Mouse (Mus musculus) forebrain, embryonic 10.5 days (tissue): ENCODE measurements at regions not wholly inside any gene's neighbourhood (a gene's known extent, or its start where the extent isn't known, plus 50 kb on each side); places are given as distances from the start of the nearest gene placed in this dataset.

Source experiments
- DNase-seq: peaks from one replicate; pipeline ENCODE4 v3.0.0-alpha.2; 2017; ENCODE audit warnings: low spot score; ENCODE audit errors: extremely low spot score
- H3K27ac ChIP-seq: fragments of 300-500 bp; sonication (generic); 2 replicates; pipeline ENCODE4 v1.5.1; 2016; ENCODE audit warnings: mild to moderate bottlenecking
- H3K27me3 ChIP-seq: fragments of 300-500 bp; sonication (generic); 2 replicates; pipeline ENCODE4 v1.6.1; 2016; ENCODE audit warnings: mild to moderate bottlenecking; ENCODE audit not compliant: poor library complexity, severe bottlenecking
- H3K36me3 ChIP-seq: fragments of 300-500 bp; sonication (generic); replicated peaks from 2 replicates; pipeline ENCODE4 v1.6.1; 2016; ENCODE audit warnings: mild to moderate bottlenecking, moderate library complexity
- H3K4me1 ChIP-seq: fragments of 300-500 bp; sonication (generic); 2 replicates; pipeline ENCODE4 v1.6.1; 2016
- H3K4me3 ChIP-seq: fragments of 300-500 bp; sonication (generic); 2 replicates; pipeline ENCODE4 v1.5.1; 2016; ENCODE audit warnings: mild to moderate bottlenecking, moderate library complexity
- H3K9me3 ChIP-seq: fragments of 300-500 bp; sonication (generic); 2 replicates; pipeline ENCODE4 v1.6.1; 2016; ENCODE audit warnings: mild to moderate bottlenecking, moderate library complexity
- WGBS: fragments of 180-500 bp; shearing (Covaris S2); methylation state at CpG from one replicate; pipeline ENCODE4 v1.1.7; 2016; 5-methylcytosine and 5-hydroxymethylcytosine counted together

DNA sequence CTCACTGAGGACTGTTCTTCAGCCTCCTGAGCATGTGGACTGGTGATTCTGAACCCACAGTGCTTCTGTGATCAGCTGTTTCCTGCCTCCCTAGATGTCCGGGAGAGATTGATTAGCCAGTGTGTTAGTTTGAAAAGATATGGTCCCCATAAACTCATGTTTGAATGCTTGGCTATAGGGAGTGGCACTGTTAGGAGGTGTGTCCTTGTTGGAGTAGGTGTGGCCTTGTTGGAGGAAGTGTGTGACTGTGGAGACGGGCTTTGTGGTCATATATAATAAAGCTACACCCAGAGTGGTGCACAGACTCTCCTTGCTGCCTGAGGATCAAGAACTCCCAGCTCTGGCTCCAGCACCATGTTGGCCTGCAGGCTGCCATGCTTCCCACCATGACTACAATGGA is 458.9 kb upstream of the Kcnab2 start:
- no peak for DNase-seq

DNA sequence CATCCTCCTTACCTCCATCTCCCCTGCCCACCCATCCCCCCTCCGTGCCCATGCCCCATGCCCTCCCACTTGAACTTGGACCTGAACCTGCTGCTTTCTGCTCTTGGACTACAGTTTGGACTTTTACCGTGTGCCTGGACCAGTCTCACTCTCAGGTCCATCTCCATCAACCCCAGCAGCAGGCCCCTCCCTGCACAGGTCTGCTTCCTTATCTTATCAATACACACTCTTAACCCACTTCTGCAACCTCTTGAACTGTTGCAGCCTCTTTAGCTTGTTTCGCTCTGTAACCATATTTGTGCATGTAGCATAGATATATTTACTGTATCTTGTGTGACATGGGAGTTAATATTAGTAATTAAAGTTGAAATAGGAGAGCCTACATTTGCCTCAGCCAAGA is 457.8 kb upstream of the Kcnab2 start:
- DNase-seq, result no peak
- Histone ChIP-seq H3K4me1 (peaks cover 1% of the 10 kb centered on the region), H3K36me3 (no peaks in the 10 kb centered on the region), H3K27me3 (no peaks in the 10 kb centered on the region), H3K4me3 (no peak overlapping the region), H3K9me3 (no peaks in the 10 kb centered on the region), H3K27ac (no peak overlapping the region)
- WGBS, result 92% methylated on average over 3 of the region's 3 CpGs

More for the DNA sequence above, 458.9 kb upstream of the Kcnab2 start:
- H3K27me3 ChIP-seq, result no peaks in the 10 kb centered on the region
- no peaks in the 10 kb centered on the region for H3K9me3 ChIP-seq
- WGBS, result 87% methylated on average over 2 of the region's 2 CpGs
- no peak overlapping the region for H3K27ac ChIP-seq
- H3K4me1 ChIP-seq, result no peaks in the 10 kb centered on the region
- no peak overlapping the region for H3K4me3 ChIP-seq
- no peaks in the 10 kb centered on the region for H3K36me3 ChIP-seq

GRCm38 (mm10) chr4:152928422-152928985 is 450.8 kb upstream of the Kcnab2 start:
- no peak overlapping the region for H3K27ac ChIP-seq
- WGBS, result 81% methylated on average over 5 of the region's 5 CpGs
- no peaks in the 10 kb centered on the region for H3K36me3 ChIP-seq
- H3K4me3 ChIP-seq, result no peak overlapping the region
- DNase-seq, result no peak
- H3K4me1 ChIP-seq, result peaks cover 17% of the 10 kb centered on the region
- no peaks in the 10 kb centered on the region; the same call in 1 of the 2 replicates for H3K27me3 ChIP-seq
- H3K9me3 ChIP-seq, result peaks cover 8% of the 10 kb centered on the region; the same call in 1 of the 2 replicates

- 79% methylated on average over 3 of the region's 3 CpGs for WGBS
- Histone ChIP-seq H3K27me3 (peaks cover 19% of the 10 kb centered on the region), H3K4me3 (no peak overlapping the region), H3K36me3 (no peaks in the 10 kb centered on the region), H3K9me3 (no peaks in the 10 kb centered on the region; the same call in 1 of the 2 replicates), H3K4me1 (peaks cover 17% of the 10 kb centered on the region), H3K27ac (no peak overlapping the region)
- no peak for DNase-seq
These were observed 442.6 kb upstream of the Kcnab2 start for GRCm38 (mm10) chr4:152920261-152920660.

DNA sequence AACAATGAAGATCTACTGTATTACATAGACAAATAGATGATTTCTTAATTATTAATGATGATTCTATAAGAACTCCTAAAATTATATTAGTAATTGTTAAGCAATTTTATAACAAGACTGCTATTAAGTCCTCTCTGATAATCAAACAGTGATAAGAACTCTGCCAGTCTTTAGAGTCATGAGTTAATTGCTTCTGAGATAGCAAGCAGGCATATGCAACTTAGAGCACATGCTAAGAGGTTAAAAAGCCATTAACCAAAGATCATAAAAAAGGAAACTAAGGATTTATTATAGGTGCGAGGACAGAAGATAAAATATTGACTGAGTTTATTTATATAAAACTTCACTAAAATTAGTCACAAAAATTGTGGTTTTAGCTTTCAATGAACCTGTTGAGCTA is 442.2 kb upstream of the Kcnab2 start:
- Histone ChIP-seq H3K27me3 (peaks cover 23% of the 10 kb centered on the region), H3K27ac (no peak overlapping the region), H3K36me3 (no peaks in the 10 kb centered on the region), H3K4me1 (peaks cover 19% of the 10 kb centered on the region), H3K4me3 (no peak overlapping the region), H3K9me3 (no peaks in the 10 kb centered on the region; the same call in 1 of the 2 replicates)
- WGBS, result 96% methylated on average over 1 of the region's 1 CpGs
- no peak for DNase-seq

DNA sequence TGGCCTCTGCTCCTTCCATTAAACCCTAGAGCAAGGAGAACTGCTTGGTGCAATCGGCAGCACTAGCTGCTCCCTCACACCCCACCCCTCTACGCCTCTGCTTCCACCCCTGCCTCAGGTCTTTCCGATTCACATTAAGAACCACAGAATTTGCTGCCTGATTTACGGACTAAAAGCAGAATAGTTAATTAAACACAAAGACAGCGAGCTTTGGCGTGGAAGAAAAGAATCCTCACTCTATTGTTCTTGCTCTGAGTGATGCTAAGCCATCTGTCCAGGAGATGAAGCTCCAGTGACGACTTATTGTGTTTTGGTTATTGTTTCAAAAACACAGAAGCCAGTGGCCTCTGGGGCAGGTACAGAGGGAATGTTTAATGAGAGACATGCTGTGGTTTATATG is 438.9 kb upstream of the Kcnab2 start:
- Histone ChIP-seq H3K36me3 (no peaks in the 10 kb centered on the region), H3K27ac (peak overlapping the region; percentile 52), H3K4me1 (peaks cover 43% of the 10 kb centered on the region), H3K9me3 (no peaks in the 10 kb centered on the region; the same call in 1 of the 2 replicates), H3K4me3 (peak overlapping the region; percentile 5; the same call in 1 of the 2 replicates), H3K27me3 (peaks cover 39% of the 10 kb centered on the region)
- no peak for DNase-seq
- WGBS, result 11% methylated on average over 7 of the region's 7 CpGs

DNA sequence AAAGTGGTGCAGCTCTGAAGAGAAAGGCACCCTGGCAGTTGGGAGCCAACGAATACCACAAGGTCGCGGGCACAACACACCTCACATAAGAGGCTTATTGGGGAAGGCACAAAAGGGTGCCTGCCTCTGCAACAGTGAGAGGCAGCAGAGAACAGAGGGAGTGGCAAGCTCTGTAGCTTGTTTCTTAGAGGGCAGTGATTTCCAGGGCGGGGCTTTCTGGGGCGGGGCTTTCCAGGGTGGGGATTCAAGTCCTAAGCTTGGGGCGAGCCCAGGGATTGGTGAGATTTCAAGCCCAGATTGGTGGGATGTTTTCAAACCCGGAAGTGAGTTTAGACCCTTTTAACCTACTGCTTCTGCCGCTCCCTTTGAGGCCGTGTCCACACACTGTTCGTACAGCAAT is 435.8 kb upstream of the Kcnab2 start:
- 29% methylated on average over 10 of the region's 10 CpGs for WGBS
- H3K27me3 ChIP-seq, result peaks cover 62% of the 10 kb centered on the region
- DNase-seq, result peak; percentile 53
- H3K4me1 ChIP-seq, result peaks cover 49% of the 10 kb centered on the region
- no peaks in the 10 kb centered on the region for H3K36me3 ChIP-seq
- H3K27ac ChIP-seq, result peak overlapping the region; percentile 68
- H3K4me3 ChIP-seq, result no peak overlapping the region; the same call in 1 of the 2 replicates
- no peaks in the 10 kb centered on the region for H3K9me3 ChIP-seq

DNA sequence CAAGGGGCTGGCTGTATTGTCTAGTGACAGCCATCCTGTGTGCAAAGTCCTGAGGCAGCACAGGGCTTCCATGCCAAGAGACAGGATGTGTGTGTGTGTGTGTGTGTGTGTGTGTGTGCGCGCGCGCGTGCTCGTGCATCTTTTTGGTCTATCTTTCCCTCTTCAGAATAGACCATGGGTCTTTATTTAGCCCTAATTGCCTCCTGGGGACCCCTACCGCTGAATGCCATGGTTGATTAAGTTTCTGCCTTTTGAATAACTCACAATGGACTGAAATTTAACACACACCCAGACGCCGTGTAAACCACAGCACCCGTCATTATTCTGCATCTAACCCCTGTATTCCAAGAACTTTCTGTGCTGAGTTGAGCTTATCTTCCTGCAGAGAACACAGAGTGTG is 435.2 kb upstream of the Kcnab2 start:
- Histone ChIP-seq H3K27ac (peak overlapping the region; percentile 68), H3K36me3 (no peaks in the 10 kb centered on the region), H3K9me3 (no peaks in the 10 kb centered on the region), H3K27me3 (peaks cover 58% of the 10 kb centered on the region), H3K4me1 (peaks cover 49% of the 10 kb centered on the region), H3K4me3 (no peak overlapping the region)
- peak; percentile 27 for DNase-seq
- WGBS, result 43% methylated on average over 10 of the region's 10 CpGs

- 92% methylated on average over 5 of the region's 5 CpGs for WGBS
- H3K9me3 ChIP-seq, result no peaks in the 10 kb centered on the region
- peaks cover 14% of the 10 kb centered on the region for H3K4me1 ChIP-seq
These were observed 430.6 kb upstream of the Kcnab2 start for GRCm38 (mm10) chr4:152908235-152908634.

GRCm38 (mm10) chr4:152902851-152903250 is 425.2 kb upstream of the Kcnab2 start:
- Histone ChIP-seq H3K27ac (no peak overlapping the region), H3K9me3 (no peaks in the 10 kb centered on the region), H3K4me3 (no peak overlapping the region), H3K4me1 (peaks cover 8% of the 10 kb centered on the region; the same call in 1 of the 2 replicates), H3K27me3 (0 out of 2 replicates have a peak, but pooled peaks cover 6% of the 10 kb centered on the region), H3K36me3 (no peaks in the 10 kb centered on the region)
- no peak for DNase-seq
- 66% methylated on average over 11 of the region's 11 CpGs for WGBS

More at GRCm38 (mm10) chr4:152908235-152908634, 430.6 kb upstream of the Kcnab2 start:
- H3K36me3 ChIP-seq, result no peaks in the 10 kb centered on the region
- peaks cover 31% of the 10 kb centered on the region for H3K27me3 ChIP-seq
- H3K27ac ChIP-seq, result no peak overlapping the region
- no peak overlapping the region for H3K4me3 ChIP-seq
- DNase-seq, result no peak

GRCm38 (mm10) chr4:152900049-152900448 is 422.4 kb upstream of the Kcnab2 start:
- peaks cover 8% of the 10 kb centered on the region; the same call in 1 of the 2 replicates for H3K4me1 ChIP-seq
- no peak overlapping the region for H3K27ac ChIP-seq
- WGBS, result 70% methylated on average over 4 of the region's 4 CpGs
- H3K9me3 ChIP-seq, result no peaks in the 10 kb centered on the region
- no peak overlapping the region for H3K4me3 ChIP-seq
- 0 out of 2 replicates have a peak, but pooled peaks cover 9% of the 10 kb centered on the region for H3K27me3 ChIP-seq
- DNase-seq, result no peak
- no peaks in the 10 kb centered on the region for H3K36me3 ChIP-seq

DNA sequence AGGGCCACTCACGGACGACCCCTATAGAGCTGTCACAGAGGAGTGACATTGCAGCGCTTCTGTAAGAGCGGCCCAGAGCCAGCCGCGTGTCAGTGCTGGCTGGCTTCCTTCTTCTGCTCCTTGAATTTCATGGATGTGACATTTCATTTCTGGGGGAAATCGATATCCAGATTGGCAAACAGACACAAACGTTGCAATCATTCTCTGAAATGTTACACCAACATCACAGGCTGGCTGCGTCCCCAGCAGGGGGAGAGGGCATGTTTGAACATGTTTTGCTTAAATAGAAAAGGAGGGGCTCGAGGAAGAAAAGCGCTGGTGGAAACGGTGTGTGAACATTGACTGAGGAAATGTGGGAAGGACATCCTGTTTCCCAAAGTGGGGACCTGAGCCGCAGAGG is 417.4 kb upstream of the Kcnab2 start:
- DNase-seq, result no peak
- Histone ChIP-seq H3K4me1 (peaks cover 7% of the 10 kb centered on the region; the same call in 1 of the 2 replicates), H3K27me3 (0 out of 2 replicates have a peak, but pooled peaks cover 9% of the 10 kb centered on the region), H3K27ac (no peak overlapping the region), H3K36me3 (no peaks in the 10 kb centered on the region), H3K9me3 (0 out of 2 replicates have a peak, but pooled peaks cover 6% of the 10 kb centered on the region), H3K4me3 (no peak overlapping the region)
- WGBS, result 83% methylated on average over 13 of the region's 13 CpGs

GRCm38 (mm10) chr4:152892997-152893396 is 415.3 kb upstream of the Kcnab2 start:
- Histone ChIP-seq H3K27me3 (0 out of 2 replicates have a peak, but pooled peaks cover 3% of the 10 kb centered on the region), H3K4me1 (no peaks in the 10 kb centered on the region), H3K4me3 (no peak overlapping the region), H3K9me3 (peaks cover 11% of the 10 kb centered on the region; the same call in 1 of the 2 replicates), H3K36me3 (no peaks in the 10 kb centered on the region), H3K27ac (no peak overlapping the region)
- 90% methylated on average over 3 of the region's 3 CpGs for WGBS
- DNase-seq, result no peak
